Mouse (Mus musculus): ENCODE data around the gene Ano3. TPM values are rescaled to one million over a fixed set of nuclear protein-coding genes. Genes with fewer than 3 reads are reported as not detected.

The Ano3 gene
- polyA plus RNA-seq, 1 experiment, result 19.4 TPM

GRCm38 (mm10) chr2:110663329-110663728, 287.4 kb downstream of the Ano3 start:
- TF ChIP-seq POLR2A (IDR thresholded peaks at IDR 0.05; ENCODE audit: low read depth, low read length) (no peak), CTCF (IDR thresholded peaks at IDR 0.05; ENCODE audit: borderline replicate concordance, insufficient read depth, low read length) (no peak)
- no peak overlapping the region for H3K27ac ChIP-seq (ENCODE audit: insufficient read depth, low read length)

GRCm38 (mm10) chr2:110644846-110645245, 305.9 kb downstream of the Ano3 start:
- Histone ChIP-seq H3K4me1 (ENCODE audit: control insufficient read depth, insufficient read depth, low read length) (no peaks in the 10 kb centered on the region), H3K27ac (ENCODE audit: insufficient read depth, low read length) (no peak overlapping the region), H3K4me3 (ENCODE audit: insufficient read depth, low read length) (no peak overlapping the region)
- TF ChIP-seq CTCF (IDR thresholded peaks at IDR 0.05; ENCODE audit: borderline replicate concordance, insufficient read depth, low read length), result no peak
- TF ChIP-seq POLR2A (IDR thresholded peaks at IDR 0.05; ENCODE audit: low read depth, low read length), result no peak

More at GRCm38 (mm10) chr2:110663329-110663728, 287.4 kb downstream of the Ano3 start:
- Histone ChIP-seq H3K4me1 (ENCODE audit: control insufficient read depth, insufficient read depth, low read length) (peaks cover 2% of the 10 kb centered on the region), H3K4me3 (ENCODE audit: insufficient read depth, low read length) (no peak overlapping the region)

- no peaks in the 10 kb centered on the region for H3K4me1 ChIP-seq (ENCODE audit: control insufficient read depth, insufficient read depth, low read length)
Observed at GRCm38 (mm10) chr2:110644358-110644757, 306.4 kb downstream of the Ano3 start.

More at GRCm38 (mm10) chr2:110644358-110644757, 306.4 kb downstream of the Ano3 start:
- Histone ChIP-seq H3K4me3 (ENCODE audit: insufficient read depth, low read length) (no peak overlapping the region), H3K27ac (ENCODE audit: insufficient read depth, low read length) (no peak overlapping the region)
- no peak for TF ChIP-seq CTCF (IDR thresholded peaks at IDR 0.05; ENCODE audit: borderline replicate concordance, insufficient read depth, low read length)
- no peak for TF ChIP-seq POLR2A (IDR thresholded peaks at IDR 0.05; ENCODE audit: low read depth, low read length)

Other genes with a start within 250 kb of the Ano3 start
- not detected in 2 replicates for gene Muc15, start 229.6 kb downstream of the Ano3 start, polyA plus RNA-seq (2011; ENCODE audit: insufficient read length, low read depth, missing spikeins)
- gene Gm13941, start 155.1 kb upstream of the Ano3 start, polyA plus RNA-seq (2011; ENCODE audit: insufficient read length, low read depth, missing spikeins), result not detected in 2 replicates
- not detected in 2 replicates for gene Gm15130, start 202.0 kb upstream of the Ano3 start, polyA plus RNA-seq (2011; ENCODE audit: insufficient read length, low read depth, missing spikeins)